Mouse (Mus musculus): ENCODE measurements around the gene Trex2. TPM values are rescaled to one million over a fixed set of nuclear protein-coding genes. Genes with fewer than 3 reads are reported as not detected.

Gene Trex2
- polyA plus RNA-seq (2014; fragmentation: Illumina TruSeq; extraction: RNeasy Lipid Tissue Mini Kit (QIAGEN cat#74804); ENCODE audit: insufficient read depth, low read depth, low replicate concordance), result 0.49 TPM

DNA sequence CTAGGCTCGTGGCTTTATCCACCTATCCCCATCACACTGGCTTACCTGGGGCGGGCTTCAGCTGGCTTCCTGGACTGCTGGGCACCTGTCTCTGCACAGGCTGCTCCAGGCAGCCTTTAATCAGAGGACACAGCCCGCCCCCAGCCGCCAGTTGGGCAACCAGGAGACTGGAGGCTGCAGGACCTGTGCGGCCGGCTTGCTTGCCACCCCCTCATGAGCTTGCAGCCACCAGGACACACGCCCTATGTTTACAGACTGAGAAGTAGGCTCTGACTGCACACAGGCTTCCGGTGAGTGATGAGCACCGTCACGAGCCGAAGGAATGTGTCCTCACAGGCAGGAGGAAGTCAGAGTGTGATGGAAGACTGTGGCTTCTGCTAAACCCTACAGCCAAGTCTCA is at the start of gene Trex2:
TSS of gene Trex2 (minus strand) at position 93 of the 400 bp plus-strand sequence.

GRCm38 (mm10) chrX:73483484-73483810 is 48.3 kb upstream of the Trex2 start, which contains the start of gene Bgn:
TSS of gene Bgn (plus strand) at chrX:73483602.

GRCm38 (mm10) chrX:73458877-73459392 is 23.8 kb upstream of the Trex2 start, which contains the start of gene Haus7:
TSS of gene Haus7 (minus strand) at chrX:73459044.

DNA sequence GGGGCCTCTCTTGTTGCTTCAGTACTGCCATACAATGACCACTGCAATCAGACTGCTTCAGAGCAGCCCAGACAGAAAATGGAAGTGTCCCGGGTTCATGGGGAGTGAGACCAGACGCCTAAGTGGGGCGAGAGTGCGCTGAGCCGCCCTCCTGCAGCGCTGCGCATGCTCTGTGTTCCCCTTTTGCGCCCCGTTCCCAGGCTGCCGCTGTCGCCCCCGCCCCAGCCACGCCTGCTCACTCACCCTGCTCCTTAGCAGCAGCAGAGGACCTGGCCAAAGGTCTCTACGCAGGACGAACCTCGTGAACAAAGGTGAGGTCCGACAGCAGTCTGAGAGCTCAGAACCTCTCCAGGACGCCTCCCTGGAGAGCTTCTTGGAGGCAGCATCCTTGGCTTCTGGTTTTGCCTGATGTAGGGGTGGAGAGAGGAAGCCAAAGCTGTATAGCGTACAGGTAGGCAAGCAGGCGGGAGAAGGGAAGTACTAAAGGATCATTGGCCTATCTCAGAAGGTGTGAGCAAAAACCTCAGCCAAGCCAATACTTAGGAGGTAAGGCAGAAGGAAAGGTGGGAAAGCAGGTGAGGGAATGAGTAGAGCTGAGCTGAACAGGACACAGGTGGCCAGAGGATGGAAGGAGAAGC is 24.1 kb downstream of the Trex2 start, which contains the start of gene Zfp92:
TSS of gene Zfp92 (plus strand) at position 217 of the 638 bp plus-strand sequence.

DNA sequence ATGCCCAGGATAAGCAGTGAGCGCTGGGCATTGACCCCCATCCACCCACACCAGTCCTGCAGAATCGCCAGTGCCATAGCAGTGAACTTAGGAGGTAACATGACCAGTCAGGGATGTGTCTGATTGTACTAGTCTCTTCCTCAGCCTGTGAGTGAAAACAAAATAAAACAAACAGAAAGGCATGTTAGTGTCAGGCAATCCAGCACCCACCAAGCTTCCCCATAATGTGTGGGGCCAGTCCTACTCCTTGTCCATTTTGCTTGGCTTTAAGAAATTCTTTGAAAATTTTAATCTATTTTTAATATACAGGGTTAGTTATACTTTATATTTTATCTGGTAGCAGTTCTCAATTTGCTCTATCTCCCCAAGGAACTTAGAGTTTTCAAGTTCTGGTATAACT is 36.5 kb downstream of the Trex2 start, which contains the start of gene Gm18336:
TSS of gene Gm18336 (minus strand) at position 101 of the 400 bp plus-strand sequence.

Other genes with a start within 250 kb of the Trex2 start
- gene Xlr3b, start 243.1 kb downstream of the Trex2 start, polyA plus RNA-seq (2014; fragmentation: Illumina TruSeq; extraction: RNeasy Lipid Tissue Mini Kit (QIAGEN cat#74804); ENCODE audit: insufficient read depth, low read depth, low replicate concordance), result 1.1 TPM
- 3.0 TPM for gene Xlr4b, start 221.0 kb downstream of the Trex2 start, polyA plus RNA-seq (2014; fragmentation: Illumina TruSeq; extraction: RNeasy Lipid Tissue Mini Kit (QIAGEN cat#74804); ENCODE audit: insufficient read depth, low read depth, low replicate concordance)
- 6.4 TPM for gene F8a, start 207.1 kb downstream of the Trex2 start, polyA plus RNA-seq (2014; fragmentation: Illumina TruSeq; extraction: RNeasy Lipid Tissue Mini Kit (QIAGEN cat#74804); ENCODE audit: insufficient read depth, low read depth, low replicate concordance)
- 1.5 TPM for gene Xlr4c, start 192.2 kb downstream of the Trex2 start, polyA plus RNA-seq (2014; fragmentation: Illumina TruSeq; extraction: RNeasy Lipid Tissue Mini Kit (QIAGEN cat#74804); ENCODE audit: insufficient read depth, low read depth, low replicate concordance)
- gene Xlr3c, start 170.0 kb downstream of the Trex2 start, polyA plus RNA-seq (2014; fragmentation: Illumina TruSeq; extraction: RNeasy Lipid Tissue Mini Kit (QIAGEN cat#74804); ENCODE audit: insufficient read depth, low read depth, low replicate concordance), result not detected
- not detected for gene Xlr5a, start 142.4 kb downstream of the Trex2 start, polyA plus RNA-seq (2014; fragmentation: Illumina TruSeq; extraction: RNeasy Lipid Tissue Mini Kit (QIAGEN cat#74804); ENCODE audit: insufficient read depth, low read depth, low replicate concordance)
- gene Xlr5c, start 142.4 kb downstream of the Trex2 start, polyA plus RNA-seq (2014; fragmentation: Illumina TruSeq; extraction: RNeasy Lipid Tissue Mini Kit (QIAGEN cat#74804); ENCODE audit: insufficient read depth, low read depth, low replicate concordance), result not detected
- not detected for gene Gm45015, start 98.5 kb downstream of the Trex2 start, polyA plus RNA-seq (2014; fragmentation: Illumina TruSeq; extraction: RNeasy Lipid Tissue Mini Kit (QIAGEN cat#74804); ENCODE audit: insufficient read depth, low read depth, low replicate concordance)
- gene Zfp275, start 92.7 kb downstream of the Trex2 start, polyA plus RNA-seq (2014; fragmentation: Illumina TruSeq; extraction: RNeasy Lipid Tissue Mini Kit (QIAGEN cat#74804); ENCODE audit: insufficient read depth, low read depth, low replicate concordance), result 4.8 TPM
- not detected for gene Gm18336, start 36.6 kb downstream of the Trex2 start, polyA plus RNA-seq (2014; fragmentation: Illumina TruSeq; extraction: RNeasy Lipid Tissue Mini Kit (QIAGEN cat#74804); ENCODE audit: insufficient read depth, low read depth, low replicate concordance)
- gene Zfp92, start 24.2 kb downstream of the Trex2 start, polyA plus RNA-seq (2014; fragmentation: Illumina TruSeq; extraction: RNeasy Lipid Tissue Mini Kit (QIAGEN cat#74804); ENCODE audit: insufficient read depth, low read depth, low replicate concordance), result not detected
- 17.1 TPM for gene Haus7, start 23.7 kb upstream of the Trex2 start, polyA plus RNA-seq (2014; fragmentation: Illumina TruSeq; extraction: RNeasy Lipid Tissue Mini Kit (QIAGEN cat#74804); ENCODE audit: insufficient read depth, low read depth, low replicate concordance)
- 361 TPM for gene Bgn, start 48.3 kb upstream of the Trex2 start, polyA plus RNA-seq (2014; fragmentation: Illumina TruSeq; extraction: RNeasy Lipid Tissue Mini Kit (QIAGEN cat#74804); ENCODE audit: insufficient read depth, low read depth, low replicate concordance)
- not detected for gene Atp2b3, start 67.7 kb upstream of the Trex2 start, polyA plus RNA-seq (2014; fragmentation: Illumina TruSeq; extraction: RNeasy Lipid Tissue Mini Kit (QIAGEN cat#74804); ENCODE audit: insufficient read depth, low read depth, low replicate concordance)
- gene Dusp9, start 204.1 kb upstream of the Trex2 start, polyA plus RNA-seq (2014; fragmentation: Illumina TruSeq; extraction: RNeasy Lipid Tissue Mini Kit (QIAGEN cat#74804); ENCODE audit: insufficient read depth, low read depth, low replicate concordance), result 0.51 TPM
- gene Pnck, start 224.8 kb upstream of the Trex2 start, polyA plus RNA-seq (2014; fragmentation: Illumina TruSeq; extraction: RNeasy Lipid Tissue Mini Kit (QIAGEN cat#74804); ENCODE audit: insufficient read depth, low read depth, low replicate concordance), result 4.1 TPM
- 19.4 TPM for gene Slc6a8, start 237.8 kb upstream of the Trex2 start, polyA plus RNA-seq (2014; fragmentation: Illumina TruSeq; extraction: RNeasy Lipid Tissue Mini Kit (QIAGEN cat#74804); ENCODE audit: insufficient read depth, low read depth, low replicate concordance)

Measured in lung, adult 10 weeks (tissue).